Mouse (Mus musculus): Measurements from ENCODE around the gene Gm49380.

Gm49380 gene

DNA sequence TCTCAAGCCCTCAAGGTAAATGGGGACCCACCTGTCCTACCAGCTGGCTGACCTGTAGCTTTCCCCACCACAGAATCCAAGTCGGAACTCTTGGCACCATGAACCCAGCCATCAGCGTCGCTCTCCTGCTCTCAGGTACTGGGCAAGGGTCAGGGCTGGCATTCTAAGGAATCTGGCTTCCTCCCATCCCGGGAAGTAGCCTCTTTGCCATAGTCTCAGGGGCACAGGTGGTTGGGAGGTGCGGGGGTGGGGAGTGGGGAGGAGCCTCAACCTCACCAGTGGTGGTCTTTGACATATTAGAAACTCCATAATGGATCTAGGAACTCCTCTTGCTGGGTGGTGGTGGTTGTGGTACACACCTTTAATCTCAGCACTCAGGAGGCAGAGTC lies 67.4 kb downstream of the Gm49380 start:
- no peak for DNase-seq (ENCODE audit: low spot score)

DNA sequence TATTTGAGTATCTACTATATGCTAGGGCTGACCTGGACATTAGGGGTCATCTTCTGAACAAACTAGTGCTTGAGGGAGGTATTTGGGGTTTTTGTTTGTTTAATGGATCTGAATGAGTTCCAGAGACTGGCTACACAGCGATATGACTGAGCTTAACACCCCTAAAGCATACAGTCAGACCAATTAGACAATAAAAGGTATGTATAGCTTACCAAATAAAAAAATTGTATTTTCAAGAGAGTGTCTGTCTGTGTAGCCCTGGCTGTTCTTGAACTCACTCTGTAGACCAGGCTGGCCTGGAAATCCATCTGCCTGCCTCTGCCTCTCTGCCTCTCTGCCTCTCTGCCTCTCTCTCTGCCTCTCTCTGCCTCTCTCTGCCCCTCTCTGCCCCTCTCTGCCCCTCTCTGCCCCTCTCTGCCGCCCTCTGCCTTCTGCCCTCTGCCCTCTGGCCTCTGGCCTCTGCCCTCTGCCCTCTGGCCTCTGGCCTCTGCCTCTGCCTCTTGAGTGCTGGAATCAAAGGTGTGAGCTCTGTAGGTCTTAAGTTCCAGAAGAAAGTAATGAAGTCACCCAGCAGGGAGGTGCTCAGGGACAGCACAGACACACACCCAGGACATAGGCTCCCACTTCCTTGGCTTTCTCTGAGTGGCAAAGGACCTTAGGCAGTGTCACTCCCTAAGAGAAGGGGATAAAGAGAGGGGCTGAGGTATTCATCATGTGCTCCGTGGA lies 68.0 kb downstream of the Gm49380 start:
- no peak for DNase-seq (ENCODE audit: low spot score)

GRCm38 (mm10) chr9:44044426-44045157 lies 68.7 kb downstream of the Gm49380 start:
- DNase-seq (ENCODE audit: low spot score), result no peak

DNA sequence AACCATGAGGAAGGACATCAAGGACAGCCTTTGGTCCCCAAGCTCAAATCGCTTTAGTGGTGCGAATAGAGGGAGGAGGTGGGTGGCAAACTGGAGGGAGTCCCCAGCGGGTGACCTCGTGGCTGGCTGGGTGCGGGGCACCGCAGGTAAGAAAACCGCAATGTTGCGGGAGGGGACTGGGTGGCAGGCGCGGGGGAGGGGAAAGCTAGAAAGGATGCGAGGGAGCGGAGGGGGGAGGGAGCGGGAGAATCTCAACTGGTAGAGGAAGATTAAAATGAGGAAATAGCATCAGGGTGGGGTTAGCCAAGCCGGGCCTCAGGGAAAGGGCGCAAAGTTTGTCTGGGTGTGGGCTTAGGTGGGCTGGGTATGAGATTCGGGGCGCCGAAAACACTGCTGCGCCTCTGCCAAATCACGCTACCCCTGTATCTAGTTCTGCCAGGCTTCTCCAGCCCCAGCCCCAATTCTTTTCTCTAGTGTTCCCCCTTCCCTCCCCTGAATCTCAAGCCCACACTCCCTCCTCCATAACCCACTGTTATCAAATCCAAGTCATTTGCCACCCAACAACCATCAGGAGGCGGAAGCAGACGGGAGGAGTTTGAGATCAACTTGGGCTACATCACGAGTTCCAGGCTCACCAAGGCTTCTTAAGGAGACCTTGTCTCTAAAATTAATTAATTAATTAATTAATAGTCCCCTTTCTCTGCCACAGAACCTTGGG lies 69.4 kb downstream of the Gm49380 start:
- DNase-seq (ENCODE audit: low spot score), result no peak

DNA sequence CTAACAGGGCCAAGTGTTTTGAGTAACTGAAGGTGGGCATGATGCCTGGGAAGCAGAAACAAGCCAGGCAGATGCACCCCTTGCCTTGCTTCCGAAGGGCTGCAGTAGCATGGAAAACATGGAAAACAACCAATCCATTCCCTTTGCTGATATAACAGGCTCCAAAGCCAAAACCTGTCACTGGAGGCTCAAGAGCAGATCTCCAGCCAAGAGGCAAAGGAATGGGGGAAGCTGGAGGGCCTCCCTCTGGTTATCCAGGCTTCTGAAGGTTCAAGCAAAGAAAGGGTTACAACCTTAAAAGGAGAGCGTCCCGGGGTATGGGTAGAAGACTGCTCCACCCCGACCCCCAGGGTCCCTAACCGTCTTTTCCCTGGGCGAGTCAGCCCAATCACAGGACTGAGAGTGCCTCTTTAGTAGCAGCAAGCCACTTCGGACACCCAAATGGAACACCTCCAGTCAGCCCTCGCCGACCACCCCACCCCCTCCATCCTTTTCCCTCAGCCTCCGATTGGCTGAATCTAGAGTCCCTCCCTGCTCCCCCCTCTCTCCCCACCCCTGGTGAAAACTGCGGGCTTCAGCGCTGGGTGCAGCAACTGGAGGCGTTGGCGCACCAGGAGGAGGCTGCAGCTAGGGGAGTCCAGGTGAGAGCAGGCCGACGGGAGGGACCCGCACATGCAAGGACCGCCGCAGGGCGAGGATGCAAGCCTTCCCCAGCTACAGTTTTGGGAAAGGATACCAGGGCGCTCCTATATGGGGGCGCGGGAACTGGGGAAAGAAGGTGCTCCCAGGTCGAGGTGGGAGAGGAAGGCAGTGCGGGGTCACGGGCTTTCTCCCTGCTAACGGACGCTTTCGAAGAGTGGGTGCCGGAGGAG lies 70.2 kb downstream of the Gm49380 start, which contains the start of gene Thy1:
Gene Thy1, plus strand, starts transcription at position 549 of the 872 bp plus-strand sequence.
- DNase-seq (ENCODE audit: low spot score), result peak; percentile 15

GRCm38 (mm10) chr9:44042396-44042680 lies 71.0 kb downstream of the Gm49380 start:
- DNase-seq (ENCODE audit: low spot score), result no peak

DNA sequence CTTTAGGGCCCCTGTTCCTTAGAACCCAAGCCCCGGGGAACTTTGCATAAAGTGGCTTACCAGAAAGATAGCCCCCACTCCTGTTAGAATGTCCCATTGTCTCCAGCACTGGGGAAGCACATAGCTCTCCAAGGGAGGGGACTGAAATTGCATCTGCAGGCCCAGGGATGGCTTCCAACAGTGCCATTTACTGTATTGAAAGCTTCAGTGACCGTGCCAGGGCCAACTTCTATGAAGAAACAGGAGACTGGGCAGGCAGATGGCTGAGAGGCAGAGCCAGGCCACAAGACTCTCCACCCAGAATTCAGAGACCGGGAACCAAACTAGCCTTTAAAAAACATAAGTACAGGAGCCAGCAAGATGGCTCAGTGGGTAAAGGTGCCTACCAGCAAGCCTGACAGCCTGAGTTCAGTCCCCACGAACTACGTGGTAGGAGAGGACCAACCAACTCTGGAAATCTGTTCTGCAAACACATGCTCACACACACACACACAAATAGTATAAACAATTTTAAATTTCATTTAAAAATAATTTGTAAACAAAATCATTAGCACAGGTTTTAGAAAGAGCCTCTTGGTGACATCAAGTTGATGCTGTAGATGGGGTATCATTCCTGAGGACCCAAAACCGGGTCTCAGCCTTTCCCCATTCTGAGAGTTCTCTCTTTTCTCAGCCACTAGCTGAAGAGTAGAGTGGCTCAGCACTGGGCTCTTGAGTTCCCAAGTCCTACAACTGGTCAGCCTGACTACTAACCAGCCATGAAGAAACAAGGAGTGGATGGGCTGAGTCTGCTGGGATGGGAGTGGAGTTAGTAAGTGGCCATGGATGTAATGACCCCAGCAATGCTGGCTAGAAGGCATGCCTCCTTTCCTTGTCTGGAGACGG lies 71.5 kb downstream of the Gm49380 start:
- no peak for DNase-seq (ENCODE audit: low spot score)

DNA sequence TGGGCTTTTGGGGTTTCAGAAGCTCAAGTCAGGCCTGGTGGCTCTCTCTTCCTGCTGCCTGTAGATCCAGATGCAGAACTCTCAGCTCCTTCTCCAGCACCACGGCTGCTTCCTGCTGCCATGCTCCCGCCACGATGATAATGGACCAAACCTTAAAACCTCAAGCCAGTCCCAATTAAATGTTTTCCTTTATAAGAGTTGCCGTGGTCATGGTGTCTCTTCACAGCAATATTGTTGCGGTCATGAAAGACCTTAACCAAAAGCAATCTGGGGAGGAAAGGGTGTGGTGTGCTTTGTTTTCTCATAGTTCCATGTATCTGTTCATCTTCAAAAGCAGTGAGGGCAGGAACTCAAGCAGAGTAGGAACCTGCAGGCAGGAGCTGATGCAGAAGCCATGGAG lies 76.2 kb downstream of the Gm49380 start:
- DNase-seq (ENCODE audit: low spot score), result no peak

GRCm38 (mm10) chr9:44033957-44034727 lies 79.2 kb downstream of the Gm49380 start:
- DNase-seq (ENCODE audit: low spot score), result no peak

GRCm38 (mm10) chr9:44033317-44033716 lies 80.0 kb downstream of the Gm49380 start:
- no peak for DNase-seq (ENCODE audit: low spot score)

DNA sequence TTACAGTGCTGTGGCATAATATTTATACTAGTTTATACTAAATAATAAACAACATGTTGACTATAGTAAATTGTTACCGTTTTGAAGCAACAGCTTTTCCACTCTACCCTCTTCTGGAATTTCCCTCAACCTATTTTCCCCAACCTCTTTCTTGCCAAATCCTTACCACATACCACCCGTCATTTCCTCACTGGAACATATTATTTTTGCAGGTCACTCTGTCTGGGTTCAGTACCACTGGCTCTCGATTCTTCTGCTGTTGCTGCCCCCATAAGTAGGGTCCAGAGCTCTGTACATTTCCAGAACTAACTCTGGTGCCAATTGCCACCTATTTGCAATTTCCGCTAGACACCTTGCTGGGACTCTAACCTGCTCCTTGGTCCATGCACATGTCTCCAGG lies 81.4 kb downstream of the Gm49380 start:
- DNase-seq (ENCODE audit: low spot score), result no peak

- DNase-seq (ENCODE audit: low spot score), result no peak
Observed at GRCm38 (mm10) chr9:44031079-44031478, 82.2 kb downstream of the Gm49380 start.

- DNase-seq (ENCODE audit: low spot score), result no peak
Observed at GRCm38 (mm10) chr9:44030646-44031045, 82.7 kb downstream of the Gm49380 start.

- no peak for DNase-seq (ENCODE audit: low spot score)
Observed at GRCm38 (mm10) chr9:44029580-44030236, 83.6 kb downstream of the Gm49380 start.

DNA sequence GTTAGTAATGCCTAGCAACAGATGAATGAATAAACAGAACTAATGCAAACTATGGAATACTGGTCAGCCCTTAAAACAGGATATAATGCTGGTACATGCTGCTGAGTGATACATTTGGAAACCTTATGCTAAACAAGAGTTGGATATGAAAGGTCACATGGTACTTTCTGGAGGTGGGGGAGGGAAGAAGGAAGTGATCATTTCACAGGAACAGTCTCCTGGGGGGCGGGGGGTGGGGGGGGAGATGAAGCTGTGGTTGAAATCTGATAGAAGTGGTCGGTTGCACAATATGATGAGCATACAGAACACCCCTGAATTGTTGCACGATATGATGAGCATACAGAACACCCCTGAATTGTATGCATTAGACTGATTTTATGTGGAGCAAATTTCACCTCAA lies 89.2 kb downstream of the Gm49380 start:
- DNase-seq (ENCODE audit: low spot score), result no peak

DNA sequence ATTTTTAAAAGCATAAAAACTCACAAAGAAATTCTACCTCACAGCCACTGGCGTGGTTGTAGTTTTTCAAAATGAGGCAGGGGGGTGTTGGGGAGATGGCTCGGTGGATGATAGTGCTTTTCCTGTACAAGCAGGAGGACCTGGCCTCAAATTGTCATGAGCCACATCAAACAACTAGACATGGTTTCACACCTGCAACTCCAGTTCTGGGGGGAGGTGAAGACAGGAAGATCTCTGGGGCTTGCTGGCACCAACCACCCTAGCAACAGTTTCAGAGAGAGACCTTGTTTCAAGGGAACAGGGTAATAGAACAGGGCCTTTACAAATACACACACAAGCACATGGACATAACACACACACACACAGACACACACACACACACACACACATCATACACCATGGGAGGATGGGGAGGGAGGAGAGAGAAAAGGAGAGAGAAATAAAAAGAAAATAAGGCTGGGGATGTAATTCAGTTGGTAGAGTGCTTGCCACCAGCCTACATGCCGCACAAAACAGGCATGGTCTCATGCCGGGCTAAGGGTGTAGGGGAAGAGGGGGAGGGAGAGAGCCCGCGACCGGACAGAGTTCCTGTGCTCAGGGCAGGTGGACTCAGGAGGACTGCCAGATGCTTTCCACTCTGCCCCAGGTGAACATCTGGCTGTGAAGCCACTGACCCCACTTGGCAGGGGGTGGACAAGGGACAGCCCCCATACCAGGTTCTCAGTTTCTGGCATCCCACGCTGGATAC lies 91.0 kb downstream of the Gm49380 start:
- DNase-seq (ENCODE audit: low spot score), result no peak

DNA sequence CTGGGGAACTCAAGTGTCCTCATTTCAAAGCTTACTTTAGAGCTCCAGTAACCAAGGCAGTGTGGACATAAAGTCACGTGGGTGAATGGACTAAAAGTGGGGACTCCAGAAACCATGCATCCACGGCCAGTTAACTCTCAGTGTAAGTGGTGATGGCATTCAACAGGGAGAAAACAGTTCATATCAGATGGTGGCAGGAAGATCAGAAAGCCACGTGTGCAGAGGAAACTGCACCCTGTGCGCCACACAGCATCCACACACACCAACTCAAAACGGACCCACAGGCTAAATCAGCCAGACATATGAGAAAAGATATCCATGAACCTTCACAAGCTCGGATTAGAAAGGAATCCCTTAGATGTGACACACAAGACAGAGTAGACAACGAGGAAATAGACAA lies 93.3 kb downstream of the Gm49380 start:
- DNase-seq (ENCODE audit: low spot score), result no peak

GRCm38 (mm10) chr9:44017846-44018245 lies 95.5 kb downstream of the Gm49380 start:
- no peak for DNase-seq (ENCODE audit: low spot score)

All from ovary, postnatal 10 days (tissue).